8 mouse cellular contexts compared by ENCODE assay signal in the genomic region with DNA sequence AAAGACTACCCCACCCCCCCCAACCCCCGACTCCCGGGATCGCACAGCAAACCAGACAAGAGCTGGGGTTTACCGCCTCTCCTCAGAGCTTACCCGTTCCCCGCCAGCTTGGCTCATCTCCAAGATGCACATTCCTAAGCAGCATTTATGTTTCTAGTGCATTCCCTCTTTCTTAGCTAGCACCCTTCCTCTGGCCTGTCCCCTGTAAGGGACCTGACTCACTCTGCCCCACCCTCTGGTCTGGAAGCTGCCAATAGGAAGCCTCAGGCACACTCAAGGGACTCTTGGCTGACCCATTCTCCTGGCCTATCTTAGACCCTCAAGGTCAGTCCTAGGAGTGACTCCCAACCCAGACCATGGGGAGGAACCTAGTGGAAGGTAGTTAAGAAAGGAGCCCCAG. TPM values are rescaled to one million over a fixed set of nuclear protein-coding genes. Genes with fewer than 3 reads are reported as not detected.
DNase-seq lines count a peak whose midpoint lies in the region; ATAC-seq lines count a peak whose summit lies in the region.

No protein-coding gene starts in this region.

- H3K4me1 ChIP-seq in forebrain, embryonic 13.5 days, result peaks cover 35% of the 10 kb centered on the region
- H3K4me1 ChIP-seq in forebrain, embryonic 11.5 days (replicated peaks; ENCODE audit: control insufficient read depth, insufficient read depth, low read length), result peaks cover 11% of the 10 kb centered on the region

- no peak overlapping the region for H3K9ac ChIP-seq in forebrain, embryonic 13.5 days
- H3K9ac ChIP-seq in forebrain, embryonic 11.5 days (ENCODE audit: low read length), result no peak overlapping the region

- H3K36me3 ChIP-seq in forebrain, embryonic 13.5 days (ENCODE audit: poor library complexity, severe bottlenecking), result peaks cover 26% of the 10 kb centered on the region
- no peaks in the 10 kb centered on the region for H3K36me3 ChIP-seq in forebrain, embryonic 11.5 days (ENCODE audit: control insufficient read depth, insufficient read depth, low read length)

- no peak for DNase-seq in forebrain, embryonic 11.5 days (ENCODE audit: low spot score)
- DNase-seq in right cerebral cortex, postnatal 4 days, result peak; percentile 46
- no peak for DNase-seq in right cerebral cortex, adult 2 months (ENCODE audit: low spot score in 2 of 2)
- peak; percentile 77 for DNase-seq in kidney, postnatal 10 days
- DNase-seq in yolk sac, embryonic 10.5 days (ENCODE audit: low spot score), result peak; percentile 26
- DNase-seq in spleen, postnatal 36 days (ENCODE audit: low spot score in 2 of 2), result no peak
- DNase-seq in cerebellum, adult 11 months, result no peak

- peaks cover 37% of the 10 kb centered on the region for H3K27me3 ChIP-seq in forebrain, embryonic 13.5 days
- peaks cover 16% of the 10 kb centered on the region for H3K27me3 ChIP-seq in forebrain, embryonic 11.5 days (ENCODE audit: control insufficient read depth, insufficient read depth, low read length)

- WGBS in forebrain, embryonic 13.5 days, result 18% methylated on average over 6 of the region's 6 CpGs
- WGBS in forebrain, embryonic 11.5 days, result 34% methylated on average over 6 of the region's 6 CpGs

- peak overlapping the region; percentile 91 for H3K4me2 ChIP-seq in forebrain, embryonic 13.5 days
- no peak overlapping the region for H3K4me2 ChIP-seq in forebrain, embryonic 11.5 days (ENCODE audit: low read depth, low read length, severe bottlenecking)

- no peaks in the 10 kb centered on the region for H3K9me3 ChIP-seq in forebrain, embryonic 13.5 days (replicated peaks)
- H3K9me3 ChIP-seq in forebrain, embryonic 11.5 days (ENCODE audit: control insufficient read depth, low read length), result no peaks in the 10 kb centered on the region

- no peak overlapping the region for H3K27ac ChIP-seq in forebrain, embryonic 13.5 days
- no peak overlapping the region for H3K27ac ChIP-seq in forebrain, embryonic 11.5 days (ENCODE audit: low read depth, low read length)

- ATAC-seq in forebrain, embryonic 13.5 days, result no peak
- no peak for ATAC-seq in forebrain, embryonic 11.5 days (replicated peaks; ENCODE audit: low FRiP score)

- H3K4me3 ChIP-seq in forebrain, embryonic 13.5 days, result no peak overlapping the region
- H3K4me3 ChIP-seq in forebrain, embryonic 11.5 days (ENCODE audit: low read depth, low read length), result no peak overlapping the region

RNA-seq across cellular contexts. Expression of a gene that starts 2.6 kb away (rescaled TPM):
- 10.3 and 13.3 TPM in 2 replicates for polyA plus RNA-seq in forebrain, embryonic 13.5 days (2015; fragmentation: Nextera tagmentation; extraction: Ambion mirVana)
- polyA plus RNA-seq in forebrain, embryonic 11.5 days (2014; fragmentation: Nextera tagmentation; extraction: Ambion mirVana), result 6.6 and 7.4 TPM in 2 replicates

RNA-seq across cellular contexts. Expression of a gene that starts 6.0 kb away (rescaled TPM):
- 20.8 and 25.9 TPM in 2 replicates for polyA plus RNA-seq in forebrain, embryonic 13.5 days (2015; fragmentation: Nextera tagmentation; extraction: Ambion mirVana)
- polyA plus RNA-seq in forebrain, embryonic 11.5 days (2014; fragmentation: Nextera tagmentation; extraction: Ambion mirVana), result 25.1 and 30.0 TPM in 2 replicates

RNA-seq across cellular contexts. Expression of a gene that starts 8.9 kb away (rescaled TPM):
- 336 and 349 TPM in 2 replicates for polyA plus RNA-seq in forebrain, embryonic 13.5 days (2015; fragmentation: Nextera tagmentation; extraction: Ambion mirVana)
- polyA plus RNA-seq in forebrain, embryonic 11.5 days (2014; fragmentation: Nextera tagmentation; extraction: Ambion mirVana), result 295 TPM in 2 replicates

RNA-seq across cellular contexts. Expression of a gene that starts 10.2 kb away (rescaled TPM):
- polyA plus RNA-seq in forebrain, embryonic 13.5 days (2015; fragmentation: Nextera tagmentation; extraction: Ambion mirVana), result 0.26 TPM in 1 of 2 replicates, not detected in the other
- polyA plus RNA-seq in forebrain, embryonic 11.5 days (2014; fragmentation: Nextera tagmentation; extraction: Ambion mirVana), result 0.39 and 0.52 TPM in 2 replicates

RNA-seq across cellular contexts. Expression of a gene that starts 12.6 kb away (rescaled TPM):
- polyA plus RNA-seq in forebrain, embryonic 13.5 days (2015; fragmentation: Nextera tagmentation; extraction: Ambion mirVana), result not detected in 2 replicates
- polyA plus RNA-seq in forebrain, embryonic 11.5 days (2014; fragmentation: Nextera tagmentation; extraction: Ambion mirVana), result 0.76 and 0.79 TPM in 2 replicates

Comparison
In these comparisons a context has a peak if more than half of its experiments do, and no peak if none do; other contexts are left out.
1. DNase-seq: peak in right cerebral cortex, postnatal 4 days (single experiment), kidney, postnatal 10 days (single experiment) and yolk sac, embryonic 10.5 days (single experiment); none in forebrain, embryonic 11.5 days (single experiment), right cerebral cortex, adult 2 months (0 of 2), spleen, postnatal 36 days (0 of 2) and cerebellum, adult 11 months (single experiment).